Mouse (Mus musculus): ENCODE measurements around the gene Akr1c18. TPM values are rescaled to one million over a fixed set of nuclear protein-coding genes. Genes with fewer than 3 reads are reported as not detected.

Gene Akr1c18
- polyA plus RNA-seq, 1 experiment = not detected

DNA sequence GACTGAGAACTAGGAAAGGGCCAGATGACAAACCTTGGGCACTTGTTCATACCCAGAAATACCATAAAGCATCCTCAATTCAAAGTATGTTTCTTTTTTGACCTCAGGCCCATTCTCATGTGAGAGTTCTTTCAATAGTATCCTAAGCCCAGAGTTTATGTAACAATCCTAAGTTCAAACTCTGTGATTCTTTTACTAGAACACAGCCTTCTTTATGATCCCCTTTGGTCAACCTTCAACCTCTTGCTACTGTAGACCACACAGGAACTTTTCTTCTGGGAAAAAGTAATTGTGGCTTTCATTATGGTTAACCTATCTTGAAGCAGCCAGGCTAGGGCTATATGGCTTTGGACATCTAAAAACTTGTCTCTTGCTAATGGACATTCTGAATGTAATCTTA lies 48.8 kb downstream of the Akr1c18 start:
- no peaks in the 10 kb centered on the region for H3K27me3 ChIP-seq (ENCODE audit: control insufficient read depth, insufficient read depth, low read length)
- H3K4me1 ChIP-seq (ENCODE audit: control insufficient read depth, insufficient read depth, low read length) = no peaks in the 10 kb centered on the region
- no peak for TF ChIP-seq POLR2A (IDR thresholded peaks at IDR 0.05; ENCODE audit: control insufficient read depth, low read depth, low read length)
- no peak for TF ChIP-seq CTCF (IDR thresholded peaks at IDR 0.05; ENCODE audit: control insufficient read depth, insufficient read depth, insufficient replicate concordance, low read depth, low read length)

More for the DNA sequence above, 48.8 kb downstream of the Akr1c18 start:
- Histone ChIP-seq H3K27ac (ENCODE audit: control insufficient read depth, insufficient read depth, low read depth, low read length) (no peak overlapping the region), H3K4me3 (ENCODE audit: control insufficient read depth, low read depth, low read length) (no peak overlapping the region), H3K36me3 (ENCODE audit: control insufficient read depth, insufficient read depth, low read length) (no peaks in the 10 kb centered on the region)

Other genes with a start within 250 kb of the Akr1c18 start
- 9.1 and 11.1 TPM in 2 replicates for gene Net1, start 232.4 kb downstream of the Akr1c18 start, polyA plus RNA-seq (2012; rRNA removed)
- gene Tubal3, start 232.4 kb downstream of the Akr1c18 start, polyA plus RNA-seq (2012; rRNA removed) = 1.6 and 2.0 TPM in 2 replicates
- gene Ucn3, start 205.3 kb downstream of the Akr1c18 start, polyA plus RNA-seq (2012; rRNA removed) = not detected in 2 replicates
- gene Akr1c14, start 101.6 kb downstream of the Akr1c18 start, polyA plus RNA-seq (2012; rRNA removed) = 0.23 and 0.46 TPM in 2 replicates
- gene Akr1c13, start 40.5 kb upstream of the Akr1c18 start, polyA plus RNA-seq (2012; rRNA removed) = 3.6 and 4.0 TPM in 2 replicates
- gene Akr1c19, start 78.0 kb upstream of the Akr1c18 start, polyA plus RNA-seq (2012; rRNA removed) = 0.56 and 3.2 TPM in 2 replicates
- 0.84 and 1.3 TPM in 2 replicates for gene Akr1c12, start 128.8 kb upstream of the Akr1c18 start, polyA plus RNA-seq (2012; rRNA removed)

Data from testis, adult 2 months (tissue).